Mouse (Mus musculus): ENCODE measurements at regions not wholly inside any gene's neighbourhood (a gene's known extent, or its start where the extent isn't known, plus 50 kb on each side); places are given as distances from the start of the nearest gene placed in this dataset.

DNA sequence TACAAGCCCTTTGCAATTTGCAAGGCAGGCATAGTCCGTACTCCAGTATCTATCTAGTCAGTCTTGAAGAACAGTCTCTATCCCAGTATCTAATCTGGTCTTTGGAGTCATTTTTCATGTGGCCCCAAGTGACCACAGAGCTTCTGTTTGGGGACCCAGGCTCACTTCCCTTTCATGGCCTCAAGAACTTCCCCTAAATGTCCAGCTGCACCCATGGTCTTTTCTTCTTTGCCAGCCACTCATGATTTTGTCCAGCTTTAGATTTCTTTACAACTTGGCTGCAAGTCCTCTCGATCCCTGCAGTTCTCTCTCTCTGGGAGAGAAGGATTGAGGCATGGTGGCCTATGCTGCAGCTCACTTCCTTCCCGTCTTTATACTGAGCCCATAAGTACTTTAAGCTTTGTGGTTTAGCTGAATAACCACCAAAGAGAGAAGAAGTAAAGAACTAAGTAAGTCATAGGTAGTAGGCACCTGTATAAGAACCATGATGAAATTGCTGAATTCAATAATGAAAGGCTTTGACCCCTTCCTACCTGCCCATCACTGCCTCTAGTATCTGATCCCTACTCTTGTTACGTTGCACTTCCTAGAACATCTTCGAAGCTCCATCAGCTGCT lies 62.1 kb upstream of the Cited2 start:
- no peak for DNase-seq
- intact Hi-C loops (cut with DNase I): no loop called here

DNA sequence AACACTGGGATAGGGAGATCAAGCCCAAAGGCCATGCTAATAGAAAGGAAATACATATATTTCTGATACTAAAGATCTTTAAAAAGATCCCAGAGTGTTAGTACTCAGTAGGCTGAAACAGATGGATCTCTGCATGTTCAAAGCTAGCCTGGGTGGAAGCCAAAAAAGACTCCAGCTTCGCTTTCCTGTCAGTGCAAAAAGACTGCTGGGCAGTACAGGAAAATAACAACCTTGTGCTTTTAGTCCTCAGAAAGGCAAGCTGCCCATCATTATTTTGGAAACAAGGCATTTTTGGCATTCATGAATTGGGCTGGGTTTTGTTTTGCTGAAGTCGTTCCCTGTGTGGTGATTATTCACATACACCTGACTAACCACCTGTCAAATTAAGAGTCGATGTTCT lies 56.9 kb upstream of the Cited2 start:
- intact Hi-C loops (cut with DNase I): no loop called here
- DNase-seq: no peak

DNA sequence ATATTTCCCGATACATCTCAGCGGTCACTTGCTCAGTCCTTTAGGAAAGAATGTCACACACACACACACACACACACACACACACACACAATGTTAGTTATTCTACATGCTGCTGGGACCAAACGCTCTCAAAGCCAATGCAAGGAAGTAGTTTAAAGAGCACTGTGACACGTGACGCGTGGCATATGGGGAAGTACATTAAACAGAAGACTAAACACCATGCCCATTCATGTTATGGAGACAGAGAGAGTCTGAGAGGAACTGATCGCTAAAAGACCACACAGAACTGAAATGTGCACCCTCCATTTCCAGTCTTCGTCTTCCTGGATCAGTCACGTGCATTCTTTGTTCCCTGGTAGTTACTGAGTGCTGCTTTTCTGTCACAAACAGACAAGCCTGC lies 53.6 kb upstream of the Cited2 start:
- intact Hi-C loops (cut with DNase I): no loop called here
- DNase-seq: no peak
